Mouse (Mus musculus) olfactory bulb, adult 2 months (tissue): ENCODE results near the gene Gm20498. TPM values are rescaled to one million over a fixed set of nuclear protein-coding genes. Genes with fewer than 3 reads are reported as not detected.
"Not testable (repeated sequence)": the region's sequence is repeated elsewhere in the genome, so short reads cannot be mapped to it uniquely, and the experiment has no call there.

Experiments used
- H3K27ac ChIP-seq: fragments of 200-500 bp; 2 replicates; pipeline ENCODE4 v1.5.1; 2012; ENCODE audit warnings: low read depth, low read length; ENCODE audit not compliant: insufficient read depth
- H3K4me1 ChIP-seq: fragments of 200-500 bp; 2 replicates; pipeline ENCODE4 v1.6.1; 2012; ENCODE audit warnings: low read length; ENCODE audit not compliant: control insufficient read depth, insufficient read depth
- H3K4me3 ChIP-seq: fragments of 200-500 bp; 2 replicates; pipeline ENCODE4 v1.5.1; 2012; ENCODE audit warnings: mild to moderate bottlenecking, low read depth, low read length, moderate library complexity; ENCODE audit not compliant: insufficient read depth
- CTCF ChIP-seq: fragments of 200-500 bp; IDR thresholded peaks from 2 replicates; pipeline ENCODE4 v1.5.1; 2012; ENCODE audit warnings: low read depth, mild to moderate bottlenecking, low read length, moderate library complexity; ENCODE audit not compliant: insufficient read depth
- POLR2A ChIP-seq: fragments of 200-500 bp; IDR thresholded peaks from 2 replicates; pipeline ENCODE4 v1.6.1; 2012; ENCODE audit warnings: mild to moderate bottlenecking, low read depth, low read length, moderate library complexity; ENCODE audit not compliant: insufficient read depth
- WGBS: fragments of 180-500 bp; shearing (Covaris S2); methylation state at CpG from one replicate; pipeline ENCODE4 v1.1.7; 2018; 5-methylcytosine and 5-hydroxymethylcytosine counted together
- polyA plus RNA-seq: library from polyadenylated mRNA; stranded (reverse); fragments of >200 nt; gene quantifications from 2 replicates; pipeline ENCODE4 v1.2.4, GENCODE M21; 2012; ENCODE audit warnings: low replicate concordance; ENCODE audit not compliant: missing spikeins, insufficient read depth, insufficient read length

Gene Gm20498
- polyA plus RNA-seq, 1 experiment: not detected

- H3K27ac ChIP-seq: no peak overlapping the region
- H3K4me1 ChIP-seq: peaks cover 2% of the 10 kb centered on the region; the same call in 1 of the 2 replicates
- WGBS: 70% methylated on average over 3 of the region's 3 CpGs
- TF ChIP-seq CTCF (no peak), POLR2A (no peak)
- no peak overlapping the region for H3K4me3 ChIP-seq
Measured at GRCm38 (mm10) chr12:81408966-81409365, 123.7 kb downstream of the Gm20498 start.

GRCm38 (mm10) chr12:81402187-81402586, 130.5 kb downstream of the Gm20498 start:
- H3K4me1 ChIP-seq: no peaks in the 10 kb centered on the region
- no peak overlapping the region for H3K4me3 ChIP-seq
- TF ChIP-seq CTCF: no peak
- TF ChIP-seq POLR2A: no peak
- H3K27ac ChIP-seq: no peak overlapping the region
- 12% methylated on average over 1 of the region's 1 CpGs for WGBS

- H3K4me1 ChIP-seq, H3K27ac ChIP-seq, H3K4me3 ChIP-seq: not testable (repeated sequence)
- WGBS: 70% methylated on average over 1 of the region's 1 CpGs
Measured at GRCm38 (mm10) chr12:81379364-81379763, 153.3 kb downstream of the Gm20498 start, which contains the start of gene Gm4787. Gm4787 (minus strand) TSS chr12:81379464.

GRCm38 (mm10) chr12:81333841-81334240, 198.9 kb downstream of the Gm20498 start:
- 26% methylated on average over 5 of the region's 5 CpGs for WGBS
- peak overlapping the region; percentile 71; the same call in 1 of the 2 replicates for H3K27ac ChIP-seq
- TF ChIP-seq CTCF (no peak), POLR2A (no peak)
- H3K4me1 ChIP-seq: peaks cover 9% of the 10 kb centered on the region
- peak overlapping the region; percentile 55 for H3K4me3 ChIP-seq

- Histone ChIP-seq H3K4me1 (peaks cover 9% of the 10 kb centered on the region), H3K27ac (peak within 1 kb of the TSS; percentile 71), H3K4me3 (peak within 1 kb of the TSS; percentile 55)
- no peak for TF ChIP-seq POLR2A
- no peak for TF ChIP-seq CTCF
- WGBS: under 1% methylated on average over 47 of the region's 47 CpGs
Measured at GRCm38 (mm10) chr12:81332875-81333421, 199.8 kb downstream of the Gm20498 start, which contains the start of gene Slc8a3. Slc8a3 (minus strand) TSS chr12:81333180.

- peaks cover 9% of the 10 kb centered on the region for H3K4me1 ChIP-seq
- H3K27ac ChIP-seq: peak overlapping the region; percentile 71
- 3% methylated on average over 50 of the region's 54 CpGs for WGBS
- peak overlapping the region; percentile 55 for H3K4me3 ChIP-seq
- no peak for TF ChIP-seq CTCF
- 0 out of 2 replicates have a peak, but pooled peaks have one; percentile 23 for TF ChIP-seq POLR2A
Measured at GRCm38 (mm10) chr12:81331937-81332874, 200.5 kb downstream of the Gm20498 start.

GRCm38 (mm10) chr12:81331046-81331638, 201.6 kb downstream of the Gm20498 start:
- WGBS: 43% methylated on average over 5 of the region's 5 CpGs
- TF ChIP-seq POLR2A (no peak), CTCF (no peak)
- H3K27ac ChIP-seq: 0 out of 2 replicates have a peak overlapping the region, but pooled peaks have one; percentile 63
- H3K4me1 ChIP-seq: peaks cover 9% of the 10 kb centered on the region
- peak overlapping the region; percentile 18 for H3K4me3 ChIP-seq

- Histone ChIP-seq H3K4me1 (peaks cover 2% of the 10 kb centered on the region; the same call in 1 of the 2 replicates), H3K27ac (no peak overlapping the region), H3K4me3 (no peak overlapping the region)
- WGBS: 81% methylated on average over 3 of the region's 3 CpGs
- no peak for TF ChIP-seq CTCF
- TF ChIP-seq POLR2A: no peak
Measured at GRCm38 (mm10) chr12:81324991-81325390, 207.7 kb downstream of the Gm20498 start.
